Mouse (Mus musculus): Measurements from ENCODE around the gene Kat6b. TPM values are rescaled to one million over a fixed set of nuclear protein-coding genes. Genes with fewer than 3 reads are reported as not detected.

The Kat6b gene
- polyA plus RNA-seq, 1 experiment, result 3.9 TPM

DNA sequence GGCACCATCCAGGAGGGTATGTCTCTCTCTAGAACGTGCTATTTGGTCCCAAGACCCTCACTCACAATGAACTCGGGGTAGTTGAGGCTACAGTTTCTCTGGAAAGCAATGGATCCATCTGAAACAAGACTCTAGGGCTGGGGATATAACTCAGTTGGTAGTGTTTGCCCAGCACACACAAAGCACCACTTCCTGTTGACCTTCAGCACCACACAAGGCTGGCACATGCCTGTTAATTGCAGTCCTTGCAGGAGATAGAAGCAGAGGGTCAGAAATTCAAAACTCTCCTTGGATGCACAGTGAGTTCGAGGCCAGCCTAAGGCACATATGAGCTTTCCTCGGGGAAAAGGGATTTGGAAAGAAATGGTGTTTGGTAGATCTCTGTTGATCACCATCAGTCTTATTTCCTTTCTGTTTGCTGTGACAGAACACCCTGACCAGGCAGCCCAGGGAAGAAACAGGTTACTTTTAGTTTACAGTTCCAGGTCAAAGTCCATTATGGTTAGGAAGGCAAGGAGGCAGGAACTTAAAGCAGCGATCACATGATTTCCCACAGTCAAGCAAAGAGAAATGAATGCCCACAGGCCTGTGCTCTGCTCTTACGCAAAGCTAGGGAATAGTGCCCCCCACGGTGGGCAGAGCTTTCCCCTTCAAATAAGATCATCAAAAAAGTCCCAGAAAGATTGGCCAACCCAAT is 25.4 kb upstream of the Kat6b start:
- Histone ChIP-seq H3K4me3 (no peak overlapping the region), H3K27me3 (ENCODE audit: control insufficient read depth, insufficient read depth, insufficient read length) (no peaks in the 10 kb centered on the region), H3ac (ENCODE audit: control insufficient read depth, insufficient read length) (no peak overlapping the region), H3K4me2 (ENCODE audit: low read depth) (no peak overlapping the region), H3K36me3 (ENCODE audit: control insufficient read depth, insufficient read depth) (no peaks in the 10 kb centered on the region), H3K79me2 (ENCODE audit: control insufficient read depth, insufficient read depth) (no peaks in the 10 kb centered on the region)
- TF ChIP-seq MAX (IDR thresholded peaks at IDR 0.05; ENCODE audit: low read depth), result no peak
- TF ChIP-seq REST (IDR thresholded peaks at IDR 0.05; ENCODE audit: insufficient read depth, insufficient read length), result no peak
- no peak for TF ChIP-seq CEBPB (IDR thresholded peaks at IDR 0.05; ENCODE audit: insufficient read depth, poor library complexity, severe bottlenecking)
- TF ChIP-seq TCF3 (IDR thresholded peaks at IDR 0.05; ENCODE audit: insufficient read length, low read depth), result no peak
- no peak for TF ChIP-seq POLR2A (IDR thresholded peaks at IDR 0.05; ENCODE audit: insufficient read length, low read depth)
- no peak for TF ChIP-seq USF1 (IDR thresholded peaks at IDR 0.05; ENCODE audit: low read depth)
- TF ChIP-seq E2F4 (IDR thresholded peaks at IDR 0.05; ENCODE audit: insufficient read depth), result no peak
- no peak for TF ChIP-seq POLR2AphosphoS2 (IDR thresholded peaks at IDR 0.05; ENCODE audit: insufficient read length, low read depth)
- TF ChIP-seq MYOG (IDR thresholded peaks at IDR 0.05; ENCODE audit: control insufficient read depth in 1 of 3, insufficient read depth in 1 of 3, insufficient read length in 2 of 3, low read depth in 2 of 3), result no peak
- no peak for TF ChIP-seq TCF12 (IDR thresholded peaks at IDR 0.05; ENCODE audit: insufficient read depth, poor library complexity, severe bottlenecking)
- no peak for TF ChIP-seq MYOD1 (IDR thresholded peaks at IDR 0.05; ENCODE audit: control insufficient read depth in 1 of 3, insufficient read length in 2 of 3, low read depth in 2 of 3)
- TF ChIP-seq SRF (IDR thresholded peaks at IDR 0.05; ENCODE audit: control insufficient read depth, insufficient read length, low read depth), result no peak

- TF ChIP-seq TCF12 (IDR thresholded peaks at IDR 0.05; ENCODE audit: insufficient read depth, poor library complexity, severe bottlenecking), result no peak
- TF ChIP-seq CEBPB (IDR thresholded peaks at IDR 0.05; ENCODE audit: insufficient read depth, poor library complexity, severe bottlenecking), result no peak
- TF ChIP-seq MAX (IDR thresholded peaks at IDR 0.05; ENCODE audit: low read depth), result no peak
- no peak for TF ChIP-seq MYOG (IDR thresholded peaks at IDR 0.05; ENCODE audit: control insufficient read depth in 1 of 3, insufficient read depth in 1 of 3, insufficient read length in 2 of 3, low read depth in 2 of 3)
- TF ChIP-seq REST (IDR thresholded peaks at IDR 0.05; ENCODE audit: insufficient read depth, insufficient read length), result no peak
- TF ChIP-seq MYOD1 (IDR thresholded peaks at IDR 0.05; ENCODE audit: control insufficient read depth in 1 of 3, insufficient read length in 2 of 3, low read depth in 2 of 3), result no peak
- TF ChIP-seq E2F4 (IDR thresholded peaks at IDR 0.05; ENCODE audit: insufficient read depth), result no peak
- TF ChIP-seq SRF (IDR thresholded peaks at IDR 0.05; ENCODE audit: control insufficient read depth, insufficient read length, low read depth), result no peak
- no peak for TF ChIP-seq USF1 (IDR thresholded peaks at IDR 0.05; ENCODE audit: low read depth)
- no peak for TF ChIP-seq POLR2AphosphoS2 (IDR thresholded peaks at IDR 0.05; ENCODE audit: insufficient read length, low read depth)
- no peak overlapping the region for H3K4me2 ChIP-seq (ENCODE audit: low read depth)
- H3K27me3 ChIP-seq (ENCODE audit: control insufficient read depth, insufficient read depth, insufficient read length), result no peaks in the 10 kb centered on the region
- H3ac ChIP-seq (ENCODE audit: control insufficient read depth, insufficient read length), result no peak overlapping the region
- no peak overlapping the region for H3K4me3 ChIP-seq
- no peaks in the 10 kb centered on the region for H3K79me2 ChIP-seq (ENCODE audit: control insufficient read depth, insufficient read depth)
- H3K36me3 ChIP-seq (ENCODE audit: control insufficient read depth, insufficient read depth), result no peaks in the 10 kb centered on the region
These were observed 24.7 kb upstream of the Kat6b start for GRCm38 (mm10) chr14:21456526-21456925.

- H3K4me2 ChIP-seq (ENCODE audit: low read depth), result no peak overlapping the region
- H3K79me2 ChIP-seq (ENCODE audit: control insufficient read depth, insufficient read depth), result no peaks in the 10 kb centered on the region
- no peak overlapping the region for H3ac ChIP-seq (ENCODE audit: control insufficient read depth, insufficient read length)
- no peaks in the 10 kb centered on the region for H3K36me3 ChIP-seq (ENCODE audit: control insufficient read depth, insufficient read depth)
- H3K27me3 ChIP-seq (ENCODE audit: control insufficient read depth, insufficient read depth, insufficient read length), result no peaks in the 10 kb centered on the region
- TF ChIP-seq MAX (IDR thresholded peaks at IDR 0.05; ENCODE audit: low read depth), result no peak
- no peak for TF ChIP-seq TCF12 (IDR thresholded peaks at IDR 0.05; ENCODE audit: insufficient read depth, poor library complexity, severe bottlenecking)
- H3K4me3 ChIP-seq, result no peak overlapping the region
These were observed 23.4 kb upstream of the Kat6b start for GRCm38 (mm10) chr14:21457876-21458275.

DNA sequence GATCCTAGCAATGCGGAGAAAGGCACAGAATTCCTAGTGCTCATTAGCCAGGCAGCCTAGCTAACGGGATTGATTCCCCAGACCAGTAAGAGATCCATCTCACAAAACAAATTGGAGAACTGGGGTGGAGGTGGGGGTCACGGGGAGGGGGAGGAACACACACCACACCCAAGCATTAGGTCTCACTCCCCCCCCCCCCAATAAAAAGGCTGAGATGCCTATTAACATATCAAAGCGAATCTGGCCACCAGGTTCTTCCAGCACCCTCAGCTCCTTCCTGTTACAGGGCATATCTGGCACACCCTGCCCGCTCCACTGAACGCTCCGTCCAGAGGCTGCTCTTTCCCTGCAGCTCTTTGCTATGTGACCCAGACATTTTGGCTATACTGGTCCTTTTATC is 22.5 kb upstream of the Kat6b start:
- Histone ChIP-seq H3K4me3 (no peak overlapping the region), H3K27me3 (ENCODE audit: control insufficient read depth, insufficient read depth, insufficient read length) (no peaks in the 10 kb centered on the region), H3ac (ENCODE audit: control insufficient read depth, insufficient read length) (no peak overlapping the region), H3K4me2 (ENCODE audit: low read depth) (no peak overlapping the region), H3K36me3 (ENCODE audit: control insufficient read depth, insufficient read depth) (no peaks in the 10 kb centered on the region), H3K79me2 (ENCODE audit: control insufficient read depth, insufficient read depth) (no peaks in the 10 kb centered on the region)
- no peak for TF ChIP-seq TCF3 (IDR thresholded peaks at IDR 0.05; ENCODE audit: insufficient read length, low read depth)
- TF ChIP-seq USF1 (IDR thresholded peaks at IDR 0.05; ENCODE audit: low read depth), result no peak
- no peak for TF ChIP-seq MYOG (IDR thresholded peaks at IDR 0.05; ENCODE audit: control insufficient read depth in 1 of 3, insufficient read depth in 1 of 3, insufficient read length in 2 of 3, low read depth in 2 of 3)
- no peak for TF ChIP-seq E2F4 (IDR thresholded peaks at IDR 0.05; ENCODE audit: insufficient read depth)
- no peak for TF ChIP-seq REST (IDR thresholded peaks at IDR 0.05; ENCODE audit: insufficient read depth, insufficient read length)
- TF ChIP-seq CEBPB (IDR thresholded peaks at IDR 0.05; ENCODE audit: insufficient read depth, poor library complexity, severe bottlenecking), result no peak
- TF ChIP-seq MYOD1 (IDR thresholded peaks at IDR 0.05; ENCODE audit: control insufficient read depth in 1 of 3, insufficient read length in 2 of 3, low read depth in 2 of 3), result no peak
- no peak for TF ChIP-seq POLR2AphosphoS2 (IDR thresholded peaks at IDR 0.05; ENCODE audit: insufficient read length, low read depth)
- no peak for TF ChIP-seq SRF (IDR thresholded peaks at IDR 0.05; ENCODE audit: control insufficient read depth, insufficient read length, low read depth)
- TF ChIP-seq TCF12 (IDR thresholded peaks at IDR 0.05; ENCODE audit: insufficient read depth, poor library complexity, severe bottlenecking), result no peak
- TF ChIP-seq MAX (IDR thresholded peaks at IDR 0.05; ENCODE audit: low read depth), result no peak
- no peak for TF ChIP-seq POLR2A (IDR thresholded peaks at IDR 0.05; ENCODE audit: insufficient read length, low read depth)

GRCm38 (mm10) chr14:21459163-21459562 is 22.1 kb upstream of the Kat6b start:
- Histone ChIP-seq H3K79me2 (ENCODE audit: control insufficient read depth, insufficient read depth) (no peaks in the 10 kb centered on the region), H3K4me3 (no peak overlapping the region), H3K36me3 (ENCODE audit: control insufficient read depth, insufficient read depth) (no peaks in the 10 kb centered on the region), H3ac (ENCODE audit: control insufficient read depth, insufficient read length) (no peak overlapping the region), H3K4me2 (ENCODE audit: low read depth) (no peak overlapping the region), H3K27me3 (ENCODE audit: control insufficient read depth, insufficient read depth, insufficient read length) (no peaks in the 10 kb centered on the region)
- TF ChIP-seq CEBPB (IDR thresholded peaks at IDR 0.05; ENCODE audit: insufficient read depth, poor library complexity, severe bottlenecking) (no peak), USF1 (IDR thresholded peaks at IDR 0.05; ENCODE audit: low read depth) (no peak), MYOG (IDR thresholded peaks at IDR 0.05; ENCODE audit: control insufficient read depth in 1 of 3, insufficient read depth in 1 of 3, insufficient read length in 2 of 3, low read depth in 2 of 3) (no peak), POLR2AphosphoS2 (IDR thresholded peaks at IDR 0.05; ENCODE audit: insufficient read length, low read depth) (no peak)

All from myocyte (in vitro differentiated cells).